Mouse (Mus musculus): ENCODE data around the gene Ankrd39. TPM values are rescaled to one million over a fixed set of nuclear protein-coding genes. Genes with fewer than 3 reads are reported as not detected.

The Ankrd39 gene
- polyA plus RNA-seq, 1 experiment from 2014 or later: 18.9 TPM

DNA sequence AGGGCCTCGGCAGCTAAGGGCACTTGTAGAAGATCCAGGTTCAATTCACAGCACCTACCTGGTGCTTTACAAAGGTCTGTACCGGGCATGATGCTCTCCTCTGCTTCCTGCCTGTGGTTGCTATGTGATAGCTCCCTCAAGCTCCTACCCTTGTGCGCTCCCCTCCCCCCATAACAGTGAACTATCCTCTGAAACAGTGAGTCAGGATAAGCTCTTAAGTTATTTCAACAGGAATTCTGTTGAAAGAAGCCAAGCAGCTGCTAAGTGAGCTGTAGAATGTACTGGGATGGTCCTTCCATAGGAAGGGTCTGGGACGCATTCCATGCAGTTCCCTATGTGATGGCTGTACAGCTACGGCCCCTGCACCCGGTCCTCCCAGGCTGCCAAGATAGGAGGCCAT lies 13.7 kb downstream of the Ankrd39 start:
- Histone ChIP-seq H3K4me3 (no peak overlapping the region), H3K9me3 (no peaks in the 10 kb centered on the region), H3K4me1 (peaks cover 24% of the 10 kb centered on the region), H3K27ac (replicated peaks) (no peak overlapping the region), H3K27me3 (replicated peaks; ENCODE audit: low read depth, poor library complexity, severe bottlenecking) (no peaks in the 10 kb centered on the region), H3K36me3 (replicated peaks) (peaks cover 27% of the 10 kb centered on the region)
- no peak for DNase-seq (ENCODE audit: low spot score)
- 80% methylated on average over 6 of the region's 6 CpGs for WGBS

DNA sequence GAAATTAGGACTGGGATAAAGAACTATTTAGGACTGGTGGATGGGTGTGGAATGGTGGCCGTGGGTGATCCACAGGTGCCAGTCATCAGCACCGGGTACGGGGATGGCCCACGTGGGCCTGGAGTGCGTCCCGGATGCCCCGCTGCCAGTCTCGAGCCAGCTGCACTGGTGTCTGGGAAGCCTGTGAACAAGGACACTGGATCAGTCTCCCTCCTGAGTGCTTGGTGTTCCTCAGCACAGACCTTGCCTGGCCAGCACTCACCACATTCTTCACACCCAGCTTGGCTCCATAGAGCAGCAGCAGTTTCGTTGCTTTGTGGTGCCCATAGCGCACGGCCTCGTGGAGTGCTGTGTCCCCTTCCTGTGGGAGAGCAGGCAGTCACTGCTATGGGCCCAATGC lies 15.8 kb downstream of the Ankrd39 start:
- no peak overlapping the region for H3K4me3 ChIP-seq
- no peak for DNase-seq (ENCODE audit: low spot score)
- H3K4me1 ChIP-seq: peaks cover 22% of the 10 kb centered on the region
- no peaks in the 10 kb centered on the region for H3K27me3 ChIP-seq (replicated peaks; ENCODE audit: low read depth, poor library complexity, severe bottlenecking)
- 94% methylated on average over 12 of the region's 12 CpGs for WGBS
- no peak overlapping the region for H3K27ac ChIP-seq (replicated peaks)
- no peaks in the 10 kb centered on the region for H3K9me3 ChIP-seq
- peaks cover 34% of the 10 kb centered on the region for H3K36me3 ChIP-seq (replicated peaks)

DNA sequence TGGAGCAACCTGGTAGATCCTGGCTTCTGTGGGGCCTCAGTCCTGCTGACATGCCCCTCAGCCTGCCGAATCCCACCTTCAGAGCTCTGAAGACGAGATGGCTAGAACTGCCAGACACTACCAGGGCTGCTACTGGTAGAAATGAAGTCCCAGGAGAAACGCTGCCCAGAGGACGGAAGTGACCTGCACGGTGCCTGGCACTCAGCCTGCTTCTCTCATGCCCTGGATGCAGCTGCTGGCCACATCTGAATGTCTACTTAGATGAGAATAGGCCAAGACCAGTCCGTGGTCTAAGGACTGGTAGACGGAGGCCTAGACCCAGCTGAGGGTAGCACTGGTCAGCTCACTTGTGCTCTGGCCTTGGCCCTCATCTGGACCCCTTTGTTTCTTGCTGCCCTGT lies 16.3 kb downstream of the Ankrd39 start:
- H3K4me3 ChIP-seq: no peak overlapping the region
- no peak overlapping the region for H3K27ac ChIP-seq (replicated peaks)
- 93% methylated on average over 7 of the region's 7 CpGs for WGBS
- H3K27me3 ChIP-seq (replicated peaks; ENCODE audit: low read depth, poor library complexity, severe bottlenecking): no peaks in the 10 kb centered on the region
- no peak for DNase-seq (ENCODE audit: low spot score)
- peaks cover 39% of the 10 kb centered on the region for H3K36me3 ChIP-seq (replicated peaks)
- H3K4me1 ChIP-seq: peaks cover 17% of the 10 kb centered on the region
- no peaks in the 10 kb centered on the region for H3K9me3 ChIP-seq

DNA sequence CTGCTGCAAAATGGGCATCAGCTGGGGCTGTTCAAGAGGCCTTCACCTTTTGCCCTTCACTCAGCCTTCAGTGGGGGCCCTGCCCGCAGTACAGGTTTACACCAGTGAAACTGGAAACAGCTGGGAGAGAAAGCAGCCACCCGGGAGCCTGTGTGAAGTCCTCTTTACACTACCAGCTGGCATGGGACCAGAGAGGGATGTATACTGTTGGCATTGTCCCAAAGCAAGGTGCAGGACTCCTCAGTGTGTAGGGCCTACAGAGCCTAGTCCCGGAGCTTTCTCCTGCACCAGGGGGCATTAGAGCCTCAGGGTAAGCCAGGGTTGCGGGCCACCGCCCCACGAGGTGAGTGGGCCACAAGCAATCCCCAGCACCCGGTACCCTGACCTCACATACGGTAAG lies 16.8 kb downstream of the Ankrd39 start:
- H3K27me3 ChIP-seq (replicated peaks; ENCODE audit: low read depth, poor library complexity, severe bottlenecking): no peaks in the 10 kb centered on the region
- 81% methylated on average over 8 of the region's 8 CpGs for WGBS
- H3K27ac ChIP-seq (replicated peaks): no peak overlapping the region
- no peaks in the 10 kb centered on the region for H3K9me3 ChIP-seq
- H3K36me3 ChIP-seq (replicated peaks): peaks cover 44% of the 10 kb centered on the region
- H3K4me3 ChIP-seq: no peak overlapping the region
- DNase-seq (ENCODE audit: low spot score): no peak
- peaks cover 12% of the 10 kb centered on the region for H3K4me1 ChIP-seq

DNA sequence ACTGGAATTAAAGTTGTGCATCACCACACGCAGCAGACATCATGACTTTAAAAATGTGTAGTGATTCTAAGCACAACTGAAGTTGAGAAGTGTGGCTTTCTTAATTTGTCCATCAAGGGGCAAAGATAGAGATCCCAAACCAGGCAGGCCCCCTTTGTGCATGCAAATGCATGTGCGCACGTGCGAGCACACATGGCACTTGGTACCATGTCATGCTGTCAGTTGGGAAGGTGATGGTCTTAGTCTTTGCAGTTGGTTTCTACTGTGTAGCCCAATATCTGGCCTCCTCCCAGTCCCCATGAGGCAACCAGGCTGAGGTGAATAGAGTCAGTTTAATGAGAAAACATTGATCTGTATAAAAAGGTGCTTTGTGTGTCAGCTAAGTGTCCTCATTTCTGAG lies 17.4 kb downstream of the Ankrd39 start:
- WGBS: 92% methylated on average over 4 of the region's 4 CpGs
- no peak overlapping the region for H3K4me3 ChIP-seq
- H3K36me3 ChIP-seq (replicated peaks): peaks cover 50% of the 10 kb centered on the region

DNA sequence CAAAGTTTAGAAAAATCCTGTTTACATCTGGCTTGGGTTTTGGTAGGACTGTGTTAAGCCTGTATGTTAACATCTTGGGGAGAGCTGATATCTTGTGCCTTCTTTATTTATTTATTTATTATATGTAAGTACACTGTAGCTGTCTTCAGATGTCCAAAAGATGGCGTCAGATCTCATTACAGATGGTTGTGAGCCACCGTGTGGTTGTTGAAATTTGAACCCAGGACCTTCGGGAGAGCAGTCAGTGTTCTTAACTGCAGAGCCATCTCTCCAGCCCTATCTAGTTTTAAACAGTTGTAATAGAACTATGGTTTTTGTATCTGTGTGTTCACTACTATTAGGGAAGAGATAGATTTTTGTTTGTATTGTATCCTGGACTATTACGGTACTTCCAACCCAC lies 18.0 kb downstream of the Ankrd39 start:
- WGBS: 86% methylated on average over 4 of the region's 4 CpGs
- Histone ChIP-seq H3K9me3 (no peaks in the 10 kb centered on the region), H3K4me3 (no peak overlapping the region), H3K4me1 (peaks cover 12% of the 10 kb centered on the region), H3K27me3 (replicated peaks; ENCODE audit: low read depth, poor library complexity, severe bottlenecking) (no peaks in the 10 kb centered on the region), H3K27ac (replicated peaks) (no peak overlapping the region), H3K36me3 (replicated peaks) (peaks cover 56% of the 10 kb centered on the region)
- no peak for DNase-seq (ENCODE audit: low spot score)

More for the DNA sequence above, 17.4 kb downstream of the Ankrd39 start:
- H3K27me3 ChIP-seq (replicated peaks; ENCODE audit: low read depth, poor library complexity, severe bottlenecking): no peaks in the 10 kb centered on the region
- peaks cover 12% of the 10 kb centered on the region for H3K4me1 ChIP-seq
- H3K9me3 ChIP-seq: no peaks in the 10 kb centered on the region
- no peak overlapping the region for H3K27ac ChIP-seq (replicated peaks)
- no peak for DNase-seq (ENCODE audit: low spot score)

DNA sequence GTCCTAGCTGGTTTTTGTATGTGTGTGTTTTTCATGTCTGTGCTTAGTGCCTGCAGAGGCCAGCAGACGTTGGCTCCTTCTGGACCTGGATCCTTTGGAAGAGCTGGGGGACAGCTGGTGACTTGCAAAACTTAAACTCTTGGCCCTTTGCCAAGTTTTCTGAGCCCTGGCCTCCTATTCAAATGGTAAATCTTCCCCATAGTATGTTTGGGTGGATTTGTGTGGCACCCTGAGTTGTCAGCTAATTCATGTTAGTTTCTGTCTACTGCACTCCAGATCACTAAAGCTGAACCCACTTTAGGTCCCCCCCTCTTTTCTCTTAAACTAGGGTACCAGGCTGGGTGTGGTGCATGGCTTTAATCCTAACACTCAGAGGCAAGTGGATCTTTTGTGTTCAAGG lies 18.9 kb downstream of the Ankrd39 start:
- 72% methylated on average over 1 of the region's 1 CpGs for WGBS
- DNase-seq (ENCODE audit: low spot score): no peak
- Histone ChIP-seq H3K36me3 (replicated peaks) (peaks cover 66% of the 10 kb centered on the region), H3K9me3 (no peaks in the 10 kb centered on the region), H3K27ac (replicated peaks) (no peak overlapping the region), H3K4me3 (no peak overlapping the region), H3K27me3 (replicated peaks; ENCODE audit: low read depth, poor library complexity, severe bottlenecking) (no peaks in the 10 kb centered on the region), H3K4me1 (0 out of 2 replicates have a peak, but pooled peaks cover 4% of the 10 kb centered on the region)

DNA sequence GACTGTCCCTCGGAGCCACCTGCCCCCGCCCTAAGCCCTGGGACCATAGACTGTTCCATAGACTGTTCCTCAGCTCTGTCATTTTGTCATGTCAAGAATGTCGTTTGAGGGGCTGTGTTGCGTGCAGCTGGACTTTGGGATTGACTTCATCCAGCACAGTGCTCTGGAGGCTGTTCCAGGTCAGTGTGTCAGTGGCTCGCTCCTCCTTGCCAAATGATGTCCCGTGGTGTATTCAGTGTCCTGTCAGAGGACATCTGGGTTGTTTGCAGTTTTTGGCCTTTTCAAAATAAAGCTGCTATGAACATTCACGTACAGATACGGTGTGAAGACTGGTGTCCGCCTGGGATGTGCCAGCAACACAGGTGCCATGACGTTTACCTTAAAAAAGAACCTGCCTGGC lies 20.3 kb downstream of the Ankrd39 start:
- H3K36me3 ChIP-seq (replicated peaks): peaks cover 78% of the 10 kb centered on the region
- no peak for DNase-seq (ENCODE audit: low spot score)

DNA sequence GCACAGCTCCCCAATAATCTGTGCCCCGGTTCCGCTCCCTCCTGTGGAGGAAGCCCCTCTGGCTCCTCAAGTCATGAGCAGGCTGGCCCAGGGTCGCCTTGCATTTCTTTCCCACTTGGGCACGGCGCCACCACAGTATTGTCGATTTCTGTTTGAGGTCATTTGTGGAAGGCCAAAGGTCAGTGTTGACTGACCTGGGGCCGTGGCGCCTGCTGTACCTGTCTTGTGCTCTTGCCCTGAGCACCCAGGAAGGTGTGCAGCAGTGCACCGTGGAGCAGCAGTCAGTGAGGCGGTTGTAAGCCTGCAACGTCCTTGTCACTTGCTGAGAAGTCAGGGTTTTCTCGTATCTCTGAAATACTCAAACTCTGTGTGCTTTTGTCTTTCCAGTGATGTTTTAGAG lies 21.5 kb downstream of the Ankrd39 start:
- Histone ChIP-seq H3K27ac (replicated peaks) (no peak overlapping the region), H3K36me3 (replicated peaks) (peaks cover 78% of the 10 kb centered on the region), H3K4me3 (no peak overlapping the region), H3K4me1 (no peaks in the 10 kb centered on the region), H3K9me3 (no peaks in the 10 kb centered on the region), H3K27me3 (replicated peaks; ENCODE audit: low read depth, poor library complexity, severe bottlenecking) (no peaks in the 10 kb centered on the region)
- 90% methylated on average over 12 of the region's 12 CpGs for WGBS
- no peak for DNase-seq (ENCODE audit: low spot score)

More for the DNA sequence above, 20.3 kb downstream of the Ankrd39 start:
- Histone ChIP-seq H3K27me3 (replicated peaks; ENCODE audit: low read depth, poor library complexity, severe bottlenecking) (no peaks in the 10 kb centered on the region), H3K4me1 (no peaks in the 10 kb centered on the region), H3K27ac (replicated peaks) (no peak overlapping the region), H3K9me3 (no peaks in the 10 kb centered on the region), H3K4me3 (no peak overlapping the region)
- WGBS: 90% methylated on average over 10 of the region's 10 CpGs

DNA sequence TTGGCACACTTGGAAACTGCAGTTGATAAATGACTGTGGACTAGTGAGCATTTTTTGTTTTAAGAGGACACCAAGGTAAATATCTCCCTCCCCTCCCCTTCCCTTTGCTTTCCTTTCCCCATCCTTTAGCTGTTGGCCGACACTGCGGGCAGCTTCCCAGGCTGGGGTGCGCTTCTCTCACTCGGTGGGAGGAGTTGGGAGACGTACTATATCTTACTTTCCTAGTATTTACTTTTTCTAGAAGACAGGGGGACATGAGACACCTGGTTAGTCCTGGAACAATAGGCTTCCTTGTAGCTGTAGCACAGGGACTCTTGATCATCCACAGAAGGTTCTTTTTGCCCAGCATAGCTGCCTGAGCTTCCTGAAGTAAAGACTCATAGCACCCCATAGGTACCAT lies 23.2 kb downstream of the Ankrd39 start:
- no peaks in the 10 kb centered on the region for H3K4me1 ChIP-seq
- H3K4me3 ChIP-seq: no peak overlapping the region
- no peaks in the 10 kb centered on the region for H3K9me3 ChIP-seq
- no peaks in the 10 kb centered on the region for H3K27me3 ChIP-seq (replicated peaks; ENCODE audit: low read depth, poor library complexity, severe bottlenecking)
- peaks cover 91% of the 10 kb centered on the region for H3K36me3 ChIP-seq (replicated peaks)
- H3K27ac ChIP-seq (replicated peaks): no peak overlapping the region
- WGBS: 89% methylated on average over 5 of the region's 5 CpGs
- no peak for DNase-seq (ENCODE audit: low spot score)

DNA sequence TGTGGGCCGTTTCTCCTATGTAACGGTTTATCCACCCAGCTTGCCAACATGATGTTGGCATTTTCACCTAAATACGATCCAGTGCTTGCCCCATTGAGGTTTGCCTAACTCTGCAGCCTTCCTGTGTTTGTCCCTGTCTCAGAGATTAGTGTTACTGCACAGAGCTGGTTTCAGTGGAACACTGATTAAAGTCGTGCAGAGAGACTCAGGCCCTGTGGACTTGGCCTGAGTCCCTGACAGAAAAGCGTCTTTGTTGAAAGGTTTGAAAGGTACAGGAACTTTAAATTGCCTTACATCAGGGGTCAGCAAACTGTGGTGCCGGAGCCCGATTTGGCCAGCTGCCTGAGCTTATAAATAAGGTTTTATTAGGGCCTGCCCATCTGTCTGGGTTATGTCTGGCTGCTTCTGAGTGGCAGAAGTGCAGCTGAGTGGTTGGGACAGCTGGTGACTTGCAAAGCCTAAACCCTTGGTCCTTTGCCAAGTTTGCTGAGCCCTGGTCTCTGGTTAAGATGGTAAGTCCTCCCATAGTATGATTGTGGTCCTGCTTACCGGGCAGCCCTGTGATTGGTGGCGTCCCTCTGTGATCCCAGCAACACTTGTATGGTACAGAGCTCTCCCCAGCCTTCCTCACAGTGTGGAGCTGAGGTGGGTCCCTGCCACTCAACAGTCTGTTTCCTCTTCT lies 23.8 kb downstream of the Ankrd39 start:
- no peaks in the 10 kb centered on the region for H3K4me1 ChIP-seq
- DNase-seq (ENCODE audit: low spot score): no peak
- H3K9me3 ChIP-seq: no peaks in the 10 kb centered on the region
- peaks cover 94% of the 10 kb centered on the region for H3K36me3 ChIP-seq (replicated peaks)
- no peak overlapping the region for H3K27ac ChIP-seq (replicated peaks)
- whole genome bisulfite sequencing: 91% methylated on average over 9 of the region's 9 CpGs
- no peak overlapping the region for H3K4me3 ChIP-seq
- no peaks in the 10 kb centered on the region for H3K27me3 ChIP-seq (replicated peaks; ENCODE audit: low read depth, poor library complexity, severe bottlenecking)

DNA sequence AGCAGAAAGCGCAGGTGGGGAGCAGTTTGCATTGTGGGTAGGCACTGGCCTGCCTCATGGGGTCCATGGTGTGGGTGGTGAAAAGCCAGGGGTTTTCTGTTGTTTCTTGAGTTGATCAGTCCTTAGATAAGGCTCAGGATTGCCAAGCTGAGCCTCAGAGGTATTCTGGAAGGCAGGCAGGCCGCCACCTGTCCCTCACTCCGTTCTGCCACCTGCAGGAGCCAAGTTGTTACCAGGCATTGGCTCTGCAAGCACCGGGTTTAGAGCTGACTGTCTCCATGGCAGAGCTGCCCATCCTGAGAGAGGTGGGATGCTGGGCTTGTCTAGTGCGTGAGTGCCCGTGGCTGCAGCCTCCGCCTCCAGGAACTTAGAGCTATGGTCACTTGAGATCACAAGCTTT lies 25.0 kb downstream of the Ankrd39 start:
- no peaks in the 10 kb centered on the region for H3K9me3 ChIP-seq
- no peak for DNase-seq (ENCODE audit: low spot score)
- no peaks in the 10 kb centered on the region for H3K27me3 ChIP-seq (replicated peaks; ENCODE audit: low read depth, poor library complexity, severe bottlenecking)
- 92% methylated on average over 7 of the region's 7 CpGs for WGBS
- H3K4me1 ChIP-seq: no peaks in the 10 kb centered on the region
- no peak overlapping the region for H3K4me3 ChIP-seq
- H3K27ac ChIP-seq (replicated peaks): no peak overlapping the region
- peaks cover 100% of the 10 kb centered on the region for H3K36me3 ChIP-seq (replicated peaks)

DNA sequence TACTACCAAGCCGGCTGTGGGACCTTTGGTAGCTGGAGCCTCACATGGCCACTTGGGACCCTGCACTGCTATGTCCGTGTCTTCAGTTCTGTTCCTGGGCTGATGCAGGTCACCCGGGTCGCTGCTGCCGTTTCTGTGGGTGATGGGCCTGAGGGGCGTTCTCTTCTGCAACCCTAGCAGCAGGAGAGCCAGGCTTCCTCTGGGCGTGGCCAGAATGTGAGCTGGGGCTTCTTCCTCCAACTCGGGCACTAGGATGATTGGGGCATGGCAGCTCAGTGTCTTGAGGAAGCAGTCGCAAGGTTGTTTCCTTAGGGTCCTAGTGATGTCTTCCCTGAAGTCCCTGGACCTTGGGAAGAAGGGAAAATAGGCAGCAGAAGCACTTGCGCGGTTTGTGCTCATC lies 27.6 kb downstream of the Ankrd39 start:
- Histone ChIP-seq H3K27me3 (replicated peaks; ENCODE audit: low read depth, poor library complexity, severe bottlenecking) (no peaks in the 10 kb centered on the region), H3K27ac (replicated peaks) (no peak overlapping the region), H3K4me1 (peaks cover 6% of the 10 kb centered on the region), H3K36me3 (replicated peaks) (peaks cover 95% of the 10 kb centered on the region), H3K9me3 (no peaks in the 10 kb centered on the region), H3K4me3 (no peak overlapping the region)
- 84% methylated on average over 11 of the region's 11 CpGs for WGBS
- DNase-seq (ENCODE audit: low spot score): no peak
